Mouse (Mus musculus): ENCODE data around the gene Dhrs7b. TPM values are rescaled to one million over a fixed set of nuclear protein-coding genes. Genes with fewer than 3 reads are reported as not detected.
"Not testable (repeated sequence)": the region's sequence is repeated elsewhere in the genome, so short reads cannot be mapped to it uniquely, and the experiment has no call there.

Gene Dhrs7b
- polyA plus RNA-seq, 1 experiment = 0.26 TPM

GRCm38 (mm10) chr11:60880559-60880958, 50.1 kb downstream of the Dhrs7b start:
- Histone ChIP-seq H3K4me1 (ENCODE audit: control insufficient read depth) (peaks cover 41% of the 10 kb centered on the region), H3K4me3 (replicated peaks) (no peak overlapping the region), H3K9me3 (ENCODE audit: control insufficient read depth, low read length) (no peaks in the 10 kb centered on the region), H3K27me3 (ENCODE audit: control insufficient read depth) (no peaks in the 10 kb centered on the region), H3K36me3 (ENCODE audit: control insufficient read depth) (peaks cover 17% of the 10 kb centered on the region)
- TF ChIP-seq TAL1 (IDR thresholded peaks at IDR 0.05; ENCODE audit: low read length) (no peak), GATA1 (IDR thresholded peaks at IDR 0.05; ENCODE audit: low read length) (no peak)

GRCm38 (mm10) chr11:60882386-60882785, 52.0 kb downstream of the Dhrs7b start:
- TF ChIP-seq GATA1 (IDR thresholded peaks at IDR 0.05; ENCODE audit: low read length) (no peak), TAL1 (IDR thresholded peaks at IDR 0.05; ENCODE audit: low read length) (no peak)
- H3K27me3 ChIP-seq (ENCODE audit: control insufficient read depth) = no peaks in the 10 kb centered on the region
- peaks cover 23% of the 10 kb centered on the region for H3K4me1 ChIP-seq (ENCODE audit: control insufficient read depth)
- no peaks in the 10 kb centered on the region for H3K9me3 ChIP-seq (ENCODE audit: control insufficient read depth, low read length)
- no peak overlapping the region for H3K4me3 ChIP-seq (replicated peaks)
- H3K36me3 ChIP-seq (ENCODE audit: control insufficient read depth) = peaks cover 6% of the 10 kb centered on the region

GRCm38 (mm10) chr11:60886986-60887385, 56.6 kb downstream of the Dhrs7b start:
- H3K4me3 ChIP-seq (replicated peaks); H3K4me1 ChIP-seq (ENCODE audit: control insufficient read depth); H3K36me3 ChIP-seq (ENCODE audit: control insufficient read depth); H3K27me3 ChIP-seq (ENCODE audit: control insufficient read depth); H3K9me3 ChIP-seq (ENCODE audit: control insufficient read depth, low read length): not testable (repeated sequence)

GRCm38 (mm10) chr11:60889861-60890260, 59.4 kb downstream of the Dhrs7b start:
- H3K36me3 ChIP-seq (ENCODE audit: control insufficient read depth) = no peaks in the 10 kb centered on the region
- TF ChIP-seq GATA1 (IDR thresholded peaks at IDR 0.05; ENCODE audit: low read length) (no peak), TAL1 (IDR thresholded peaks at IDR 0.05; ENCODE audit: low read length) (no peak)
- no peaks in the 10 kb centered on the region for H3K9me3 ChIP-seq (ENCODE audit: control insufficient read depth, low read length)
- H3K27me3 ChIP-seq (ENCODE audit: control insufficient read depth) = peaks cover 2% of the 10 kb centered on the region; the same call in 1 of the 2 replicates
- no peaks in the 10 kb centered on the region; the same call in 1 of the 2 replicates for H3K4me1 ChIP-seq (ENCODE audit: control insufficient read depth)
- H3K4me3 ChIP-seq (replicated peaks) = no peak overlapping the region

GRCm38 (mm10) chr11:60890286-60890685, 59.9 kb downstream of the Dhrs7b start:
- Histone ChIP-seq H3K27me3 (ENCODE audit: control insufficient read depth) (peaks cover 2% of the 10 kb centered on the region; the same call in 1 of the 2 replicates), H3K9me3 (ENCODE audit: control insufficient read depth, low read length) (no peaks in the 10 kb centered on the region), H3K4me3 (replicated peaks) (no peak overlapping the region), H3K36me3 (ENCODE audit: control insufficient read depth) (no peaks in the 10 kb centered on the region), H3K4me1 (ENCODE audit: control insufficient read depth) (no peaks in the 10 kb centered on the region; the same call in 1 of the 2 replicates)
- TF ChIP-seq GATA1 (IDR thresholded peaks at IDR 0.05; ENCODE audit: low read length) (no peak), TAL1 (IDR thresholded peaks at IDR 0.05; ENCODE audit: low read length) (no peak)

- TF ChIP-seq GATA1 (IDR thresholded peaks at IDR 0.05; ENCODE audit: low read length) = no peak
- no peak for TF ChIP-seq TAL1 (IDR thresholded peaks at IDR 0.05; ENCODE audit: low read length)
- H3K4me3 ChIP-seq (replicated peaks) = no peak overlapping the region
- peaks cover 2% of the 10 kb centered on the region; the same call in 1 of the 2 replicates for H3K27me3 ChIP-seq (ENCODE audit: control insufficient read depth)
- H3K9me3 ChIP-seq (ENCODE audit: control insufficient read depth, low read length) = no peaks in the 10 kb centered on the region
- H3K36me3 ChIP-seq (ENCODE audit: control insufficient read depth) = no peaks in the 10 kb centered on the region
- H3K4me1 ChIP-seq (ENCODE audit: control insufficient read depth) = no peaks in the 10 kb centered on the region; the same call in 1 of the 2 replicates
Observed at GRCm38 (mm10) chr11:60890744-60891143, 60.3 kb downstream of the Dhrs7b start.

GRCm38 (mm10) chr11:60895915-60896314, 65.5 kb downstream of the Dhrs7b start:
- TF ChIP-seq GATA1 (IDR thresholded peaks at IDR 0.05; ENCODE audit: low read length) (no peak), TAL1 (IDR thresholded peaks at IDR 0.05; ENCODE audit: low read length) (no peak)
- H3K36me3 ChIP-seq (ENCODE audit: control insufficient read depth) = no peaks in the 10 kb centered on the region
- H3K4me3 ChIP-seq (replicated peaks) = no peak overlapping the region
- H3K27me3 ChIP-seq (ENCODE audit: control insufficient read depth) = peaks cover 14% of the 10 kb centered on the region
- H3K4me1 ChIP-seq (ENCODE audit: control insufficient read depth) = no peaks in the 10 kb centered on the region; the same call in none of the 2 replicates
- H3K9me3 ChIP-seq (ENCODE audit: control insufficient read depth, low read length) = no peaks in the 10 kb centered on the region

- no peaks in the 10 kb centered on the region for H3K9me3 ChIP-seq (ENCODE audit: control insufficient read depth, low read length)
- TF ChIP-seq GATA1 (IDR thresholded peaks at IDR 0.05; ENCODE audit: low read length) (no peak), TAL1 (IDR thresholded peaks at IDR 0.05; ENCODE audit: low read length) (no peak)
- peaks cover 7% of the 10 kb centered on the region for H3K27me3 ChIP-seq (ENCODE audit: control insufficient read depth)
- H3K4me3 ChIP-seq (replicated peaks) = no peak overlapping the region
- peaks cover 41% of the 10 kb centered on the region for H3K36me3 ChIP-seq (ENCODE audit: control insufficient read depth)
- H3K4me1 ChIP-seq (ENCODE audit: control insufficient read depth) = peaks cover 19% of the 10 kb centered on the region
Observed at GRCm38 (mm10) chr11:60902001-60902400, 71.6 kb downstream of the Dhrs7b start.

- Histone ChIP-seq H3K36me3 (ENCODE audit: control insufficient read depth) (peaks cover 45% of the 10 kb centered on the region), H3K4me1 (ENCODE audit: control insufficient read depth) (peaks cover 20% of the 10 kb centered on the region), H3K9me3 (ENCODE audit: control insufficient read depth, low read length) (no peaks in the 10 kb centered on the region), H3K27me3 (ENCODE audit: control insufficient read depth) (peaks cover 2% of the 10 kb centered on the region; the same call in 1 of the 2 replicates), H3K4me3 (replicated peaks) (no peak overlapping the region)
- TF ChIP-seq GATA1 (IDR thresholded peaks at IDR 0.05; ENCODE audit: low read length) = no peak
Observed at GRCm38 (mm10) chr11:60902486-60902885, 72.1 kb downstream of the Dhrs7b start.

GRCm38 (mm10) chr11:60903661-60904061, 73.2 kb downstream of the Dhrs7b start:
- peaks cover 29% of the 10 kb centered on the region for H3K4me1 ChIP-seq (ENCODE audit: control insufficient read depth)
- H3K9me3 ChIP-seq (ENCODE audit: control insufficient read depth, low read length) = no peaks in the 10 kb centered on the region
- TF ChIP-seq TAL1 (IDR thresholded peaks at IDR 0.05; ENCODE audit: low read length) (no peak), GATA1 (IDR thresholded peaks at IDR 0.05; ENCODE audit: low read length) (no peak)
- H3K36me3 ChIP-seq (ENCODE audit: control insufficient read depth) = peaks cover 54% of the 10 kb centered on the region
- H3K27me3 ChIP-seq (ENCODE audit: control insufficient read depth) = peaks cover under 1% of the 10 kb centered on the region; the same call in 1 of the 2 replicates
- H3K4me3 ChIP-seq (replicated peaks) = no peak overlapping the region
